Mouse (Mus musculus) brain, adult 10 weeks (tissue): Measurements from ENCODE around the gene Zmym1. TPM values are rescaled to one million over a fixed set of nuclear protein-coding genes. Genes with fewer than 3 reads are reported as not detected.

Experiments
- polyA plus RNA-seq: library from polyadenylated mRNA; stranded (reverse); fragments of 350-450 nt; fragmentation: Illumina TruSeq; extraction: RNeasy Lipid Tissue Mini Kit (QIAGEN cat#74804); gene quantifications from one replicate; pipeline ENCODE4 v1.2.3, GENCODE M21; 2015; ENCODE audit warnings: low read depth, low replicate concordance

Zmym1 gene
- 8.7 TPM for polyA plus RNA-seq

DNA sequence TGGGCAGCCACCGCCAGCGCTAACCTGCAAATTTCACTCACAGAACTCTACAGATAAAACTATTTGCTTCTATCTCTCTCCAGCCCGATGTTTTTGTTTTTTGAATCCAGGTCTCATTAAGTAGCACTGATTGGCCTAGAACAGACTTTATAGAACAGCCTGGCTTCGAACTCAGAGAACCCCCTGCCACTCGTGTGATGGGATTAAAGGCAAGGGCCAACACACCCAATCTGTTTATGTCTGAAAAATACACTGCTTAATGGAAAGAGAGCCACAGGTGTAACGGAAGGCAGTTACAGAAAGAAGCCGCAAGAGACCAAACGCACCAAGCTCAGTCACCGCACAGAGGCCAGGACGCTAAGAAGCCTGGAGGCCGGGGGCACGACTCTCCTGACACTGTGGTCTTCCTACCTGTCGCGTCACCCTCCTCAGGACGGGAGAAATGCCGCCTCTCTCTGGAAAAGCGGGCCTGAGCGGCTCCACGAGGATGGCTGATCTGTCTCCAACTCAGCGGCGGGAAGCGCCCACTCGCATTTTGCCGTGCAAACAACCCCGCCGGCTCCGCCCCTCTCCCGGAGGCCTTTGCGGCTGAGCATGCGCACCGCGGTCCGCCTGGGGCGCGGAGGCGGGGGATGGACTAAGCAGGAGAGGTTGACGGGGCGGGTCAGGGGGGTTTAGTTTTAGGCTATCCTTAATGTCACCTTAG is at the start of gene Zmym1:
Zmym1 (minus strand) TSS at position 568 of the 706 bp plus-strand sequence.

DNA sequence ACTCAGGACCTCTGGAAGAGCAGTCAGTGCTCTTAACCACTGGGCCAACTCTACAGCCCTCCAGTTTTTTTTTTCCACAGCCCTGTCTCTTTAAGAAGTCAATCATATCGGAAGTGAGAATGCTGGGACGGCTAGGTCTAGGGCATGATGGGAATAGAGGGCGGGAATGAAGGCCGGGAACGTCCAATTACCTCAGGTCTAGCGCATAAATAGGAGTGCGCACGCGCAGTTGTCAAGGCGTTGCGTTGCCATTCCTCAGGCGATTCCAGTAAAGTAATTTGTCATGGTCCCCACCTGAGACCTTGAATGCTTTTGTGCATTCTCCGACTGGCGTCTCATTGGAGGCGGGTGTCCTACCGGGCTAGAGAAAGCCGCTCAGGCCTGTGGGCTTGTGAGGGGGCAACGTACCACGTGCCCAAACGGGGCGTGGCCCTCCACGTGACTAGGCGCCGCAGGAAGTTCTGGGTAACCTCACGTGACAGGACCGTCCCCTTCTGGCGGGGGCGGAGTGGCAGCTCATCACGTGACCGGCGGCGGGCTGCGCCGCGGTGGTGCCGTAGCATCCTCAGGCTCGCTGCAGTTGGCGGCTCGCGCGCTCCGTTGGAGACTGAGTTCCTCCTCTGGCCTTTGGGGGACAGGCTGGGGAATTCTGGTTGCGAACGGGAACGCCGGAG is 16.1 kb upstream of the Zmym1 start, which contains the start of gene Zmym6:
Zmym6 (plus strand) TSS at position 509 of the 674 bp plus-strand sequence.

DNA sequence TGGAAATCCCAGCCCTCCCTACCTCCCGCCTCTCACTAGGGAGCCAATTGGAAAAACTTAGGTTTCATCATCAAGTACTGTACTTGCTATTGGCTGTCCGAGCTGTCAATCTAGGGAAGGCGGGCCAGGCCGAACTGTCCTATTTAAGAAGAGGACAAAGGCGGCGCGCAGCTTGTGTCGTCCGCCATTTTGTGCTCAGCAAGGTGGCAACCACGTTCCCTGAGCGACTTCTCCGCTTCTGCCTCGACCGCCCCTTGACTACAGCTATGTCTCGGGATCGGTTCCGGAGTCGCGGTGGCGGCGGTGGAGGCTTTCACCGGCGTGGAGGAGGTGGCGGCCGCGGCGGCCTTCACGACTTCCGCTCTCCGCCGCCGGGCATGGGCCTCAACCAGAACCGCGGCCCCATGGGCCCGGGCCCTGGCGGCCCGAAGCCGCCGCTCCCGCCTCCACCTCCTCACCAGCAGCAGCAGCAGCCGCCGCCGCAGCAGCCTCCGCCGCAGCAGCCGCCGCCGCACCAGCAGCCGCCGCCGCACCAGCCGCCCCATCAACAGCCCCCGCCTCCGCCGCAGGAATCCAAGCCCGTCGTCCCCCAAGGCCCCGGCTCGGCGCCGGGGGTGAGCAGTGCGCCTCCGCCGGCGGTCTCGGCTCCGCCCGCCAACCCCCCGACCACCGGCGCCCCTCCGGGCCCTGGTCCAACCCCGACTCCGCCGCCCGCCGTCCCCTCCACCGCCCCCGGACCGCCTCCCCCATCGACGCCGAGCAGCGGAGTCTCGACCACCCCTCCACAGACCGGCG is 39.6 kb downstream of the Zmym1 start, which contains the start of gene Sfpq:
Sfpq (plus strand) TSS at position 174 of the 795 bp plus-strand sequence.

Other genes with a start within 250 kb of the Zmym1 start
- gene Zmym4, start 93.0 kb downstream of the Zmym1 start, polyA plus RNA-seq: 25.4 TPM
- 178 TPM for gene Sfpq, start 39.8 kb downstream of the Zmym1 start, polyA plus RNA-seq
- gene Zmym6, start 16.2 kb upstream of the Zmym1 start, polyA plus RNA-seq: 25.0 TPM
- gene Tmem35b, start 62.5 kb upstream of the Zmym1 start, polyA plus RNA-seq: 6.1 TPM
- 160 TPM for gene Dlgap3, start 108.1 kb upstream of the Zmym1 start, polyA plus RNA-seq
- gene Smim12, start 182.6 kb upstream of the Zmym1 start, polyA plus RNA-seq: 93.6 TPM